ENCODE assay signal across 24 mouse cellular contexts in genomic region chr10:107519216-107519615, GRCm38 (mm10). TPM values are rescaled to one million over a fixed set of nuclear protein-coding genes. Genes with fewer than 3 reads are reported as not detected.
"Had no signal": no experiment of that assay in that cellular context is flagged by ENCODE, and none has a peak within 500 bp of the region (broad histone marks: within the 10 kb centered on the region; RNA-seq: fewer than 3 reads in every experiment).

No protein-coding gene starts in this region.

- H3K4me1 ChIP-seq: limb, embryonic 12.5 days; limb, embryonic 15.5 days; midbrain, embryonic 13.5 days had no signal

- H3K4me3 ChIP-seq: left cerebral cortex, adult 2 months; limb, embryonic 12.5 days; limb, embryonic 15.5 days; midbrain, embryonic 13.5 days had no signal

- H3K36me3 ChIP-seq: limb, embryonic 12.5 days; limb, embryonic 15.5 days; midbrain, embryonic 13.5 days had no signal

- H3K9me3 ChIP-seq: limb, embryonic 12.5 days; limb, embryonic 15.5 days; midbrain, embryonic 13.5 days had no signal

- H3K4me2 ChIP-seq: limb, embryonic 12.5 days; limb, embryonic 15.5 days; liver, embryonic 11.5 days; lung, embryonic 14.5 days; midbrain, embryonic 13.5 days had no signal

- H3K9ac ChIP-seq: limb, embryonic 12.5 days; limb, embryonic 15.5 days; liver, embryonic 14.5 days; liver, postnatal 0 days; lung, embryonic 14.5 days; midbrain, embryonic 13.5 days had no signal

- H3K27ac ChIP-seq: left cerebral cortex, adult 2 months; limb, embryonic 12.5 days; limb, embryonic 15.5 days; liver, embryonic 14.5 days; macrophage; midbrain, embryonic 13.5 days had no signal

- DNase-seq: kidney, postnatal 14 days; layer of hippocampus, adult 9-11 months; liver, postnatal 0 days; lung, embryonic 14.5 days; thymus, adult 2 months; thymus, postnatal 14 days; thymus, postnatal 4 days had no signal

- ATAC-seq: liver, postnatal 0 days; lung, postnatal 0 days; midbrain, embryonic 13.5 days had no signal

- H3K27me3 ChIP-seq: limb, embryonic 12.5 days; limb, embryonic 15.5 days; midbrain, embryonic 13.5 days had no signal

RNA-seq across cellular contexts. Expression of gene Myf6, which starts 24.7 kb away (rescaled TPM):
- total RNA-seq: layer of hippocampus, adult 18-20 months; layer of hippocampus, postnatal 25 days; left cerebral cortex, adult 2 months; left cerebral cortex, postnatal 10 days; left cerebral cortex, postnatal 36 days; megakaryocyte, adult 5-6 weeks; midbrain, postnatal 0 days had no signal
- polyA plus RNA-seq: liver, embryonic 14.5 days; liver, postnatal 0 days; macrophage; midbrain, embryonic 13.5 days; midbrain, postnatal 0 days; neural tube, embryonic 14.5 days; small intestine, adult 2 months; spleen, adult 2 months; thymus, adult 2 months had no signal

RNA-seq across cellular contexts. Expression of gene Myf5, which starts 33.3 kb away (rescaled TPM):
- total RNA-seq: layer of hippocampus, adult 18-20 months; layer of hippocampus, postnatal 25 days; left cerebral cortex, adult 2 months; left cerebral cortex, postnatal 10 days; left cerebral cortex, postnatal 36 days; megakaryocyte, adult 5-6 weeks; midbrain, postnatal 0 days had no signal
- polyA plus RNA-seq: liver, postnatal 0 days; macrophage; midbrain, embryonic 13.5 days; midbrain, postnatal 0 days; small intestine, adult 2 months; spleen, adult 2 months; thymus, adult 2 months had no signal
